Mouse (Mus musculus) limb, embryonic 15.5 days (tissue): ENCODE measurements at regions not wholly inside any gene's neighbourhood (a gene's known extent, or its start where the extent isn't known, plus 50 kb on each side); places are given as distances from the start of the nearest gene placed in this dataset.

Source experiments
- ATAC-seq: fragments of 200-750 bp; cut with Nextera tagmentation; 2 replicates; pipeline ENCODE4 v1.8.0; 2017; ENCODE audit warnings: low read depth, moderate TSS enrichment; ENCODE audit not compliant: insufficient number of reproducible peaks, low FRiP score, low TSS enrichment
- H3K27ac ChIP-seq: fragments of 300-500 bp; sonication (generic); 2 replicates; pipeline ENCODE4 v1.5.1; 2015; ENCODE audit warnings: moderate library complexity, mild to moderate bottlenecking, inconsistent platforms
- H3K27me3 ChIP-seq: fragments of 300-500 bp; sonication (generic); 2 replicates; pipeline ENCODE4 v1.6.1; 2015; ENCODE audit warnings: inconsistent platforms
- H3K36me3 ChIP-seq: fragments of 300-500 bp; sonication (generic); 2 replicates; pipeline ENCODE4 v1.6.1; 2015; ENCODE audit warnings: inconsistent platforms
- H3K4me1 ChIP-seq: fragments of 300-500 bp; sonication (generic); 2 replicates; pipeline ENCODE4 v1.6.1; 2015; ENCODE audit warnings: inconsistent platforms
- H3K4me2 ChIP-seq: fragments of 300-500 bp; sonication (generic); 2 replicates; pipeline ENCODE4 v1.6.1; 2015; ENCODE audit warnings: mild to moderate bottlenecking, inconsistent platforms
- H3K4me3 ChIP-seq: fragments of 300-500 bp; sonication (generic); 2 replicates; pipeline ENCODE4 v1.5.1; 2015; ENCODE audit warnings: mild to moderate bottlenecking, inconsistent platforms
- H3K9ac ChIP-seq: fragments of 300-500 bp; sonication (generic); 2 replicates; pipeline ENCODE4 v1.6.1; 2015; ENCODE audit warnings: inconsistent platforms
- H3K9me3 ChIP-seq: fragments of 300-500 bp; sonication (generic); 2 replicates; pipeline ENCODE4 v1.6.1; 2016; ENCODE audit warnings: inconsistent platforms
- WGBS: fragments of 180-500 bp; shearing (Covaris S2); methylation state at CpG from one replicate; pipeline ENCODE4 v1.1.7; 2015; 5-methylcytosine and 5-hydroxymethylcytosine counted together

- Histone ChIP-seq H3K9ac (no peak overlapping the region), H3K4me1 (no peaks in the 10 kb centered on the region), H3K4me3 (no peak overlapping the region), H3K36me3 (no peaks in the 10 kb centered on the region), H3K4me2 (no peak overlapping the region), H3K27me3 (no peaks in the 10 kb centered on the region), H3K9me3 (no peaks in the 10 kb centered on the region), H3K27ac (no peak overlapping the region)
- no peak for ATAC-seq
- WGBS, result 87% methylated on average over 6 of the region's 6 CpGs
These were observed 211.9 kb upstream of the Nr5a2 start for GRCm38 (mm10) chr1:137172128-137172527.

- H3K27ac ChIP-seq, result no peak overlapping the region
- H3K9me3 ChIP-seq, result no peaks in the 10 kb centered on the region
- ATAC-seq, result no peak
- 69% methylated on average over 5 of the region's 5 CpGs for WGBS
- no peaks in the 10 kb centered on the region for H3K4me1 ChIP-seq
- no peaks in the 10 kb centered on the region for H3K27me3 ChIP-seq
- H3K9ac ChIP-seq, result no peak overlapping the region
- no peak overlapping the region for H3K4me2 ChIP-seq
- H3K36me3 ChIP-seq, result no peaks in the 10 kb centered on the region
- no peak overlapping the region for H3K4me3 ChIP-seq
These were observed 211.2 kb upstream of the Nr5a2 start for GRCm38 (mm10) chr1:137171451-137171850.

GRCm38 (mm10) chr1:137147891-137148290, 187.6 kb upstream of the Nr5a2 start:
- Histone ChIP-seq H3K27ac (no peak overlapping the region), H3K9me3 (no peaks in the 10 kb centered on the region), H3K4me1 (peaks cover 3% of the 10 kb centered on the region; the same call in 1 of the 2 replicates), H3K4me3 (no peak overlapping the region), H3K9ac (no peak overlapping the region), H3K4me2 (no peak overlapping the region), H3K36me3 (no peaks in the 10 kb centered on the region), H3K27me3 (no peaks in the 10 kb centered on the region)
- no peak for ATAC-seq
- 35% methylated on average over 3 of the region's 3 CpGs for WGBS

GRCm38 (mm10) chr1:137141879-137142570, 181.8 kb upstream of the Nr5a2 start:
- 23% methylated on average over 13 of the region's 13 CpGs for WGBS
- H3K27me3 ChIP-seq, result no peaks in the 10 kb centered on the region
- no peak overlapping the region for H3K27ac ChIP-seq
- no peaks in the 10 kb centered on the region for H3K4me1 ChIP-seq
- no peak overlapping the region for H3K9ac ChIP-seq
- no peak overlapping the region for H3K4me3 ChIP-seq
- no peaks in the 10 kb centered on the region for H3K36me3 ChIP-seq
- no peaks in the 10 kb centered on the region for H3K9me3 ChIP-seq
- H3K4me2 ChIP-seq, result no peak overlapping the region
- ATAC-seq, result no peak

GRCm38 (mm10) chr1:137141372-137141771, 181.1 kb upstream of the Nr5a2 start:
- H3K9me3 ChIP-seq, result no peaks in the 10 kb centered on the region
- H3K4me1 ChIP-seq, result no peaks in the 10 kb centered on the region
- no peak overlapping the region for H3K4me3 ChIP-seq
- H3K27me3 ChIP-seq, result no peaks in the 10 kb centered on the region
- no peaks in the 10 kb centered on the region for H3K36me3 ChIP-seq
- no peak overlapping the region for H3K4me2 ChIP-seq
- ATAC-seq, result no peak
- WGBS, result 59% methylated on average over 5 of the region's 5 CpGs
- H3K27ac ChIP-seq, result no peak overlapping the region
- H3K9ac ChIP-seq, result no peak overlapping the region

GRCm38 (mm10) chr1:137136156-137136555, 175.9 kb upstream of the Nr5a2 start:
- no peaks in the 10 kb centered on the region for H3K36me3 ChIP-seq
- 79% methylated on average over 7 of the region's 7 CpGs for WGBS
- no peak for ATAC-seq

GRCm38 (mm10) chr1:137133734-137134133, 173.5 kb upstream of the Nr5a2 start:
- 16% methylated on average over 7 of the region's 7 CpGs for WGBS
- ATAC-seq, result no peak
- no peaks in the 10 kb centered on the region; the same call in 1 of the 2 replicates for H3K27me3 ChIP-seq
- no peaks in the 10 kb centered on the region for H3K36me3 ChIP-seq
- no peak overlapping the region for H3K9ac ChIP-seq
- no peak overlapping the region for H3K4me3 ChIP-seq
- H3K4me1 ChIP-seq, result no peaks in the 10 kb centered on the region
- no peaks in the 10 kb centered on the region for H3K9me3 ChIP-seq
- H3K27ac ChIP-seq, result no peak overlapping the region
- H3K4me2 ChIP-seq, result no peak overlapping the region

More at GRCm38 (mm10) chr1:137136156-137136555, 175.9 kb upstream of the Nr5a2 start:
- no peaks in the 10 kb centered on the region for H3K9me3 ChIP-seq
- no peak overlapping the region for H3K4me3 ChIP-seq
- H3K4me1 ChIP-seq, result no peaks in the 10 kb centered on the region
- H3K27ac ChIP-seq, result no peak overlapping the region
- no peak overlapping the region for H3K4me2 ChIP-seq
- H3K9ac ChIP-seq, result no peak overlapping the region
- H3K27me3 ChIP-seq, result no peaks in the 10 kb centered on the region; the same call in 1 of the 2 replicates

- no peaks in the 10 kb centered on the region for H3K4me1 ChIP-seq
- no peak overlapping the region for H3K27ac ChIP-seq
- no peak for ATAC-seq
- H3K4me2 ChIP-seq, result no peak overlapping the region
- WGBS, result 74% methylated on average over 3 of the region's 3 CpGs
- H3K36me3 ChIP-seq, result no peaks in the 10 kb centered on the region
- no peak overlapping the region for H3K9ac ChIP-seq
- no peaks in the 10 kb centered on the region for H3K9me3 ChIP-seq
- no peak overlapping the region for H3K4me3 ChIP-seq
- no peaks in the 10 kb centered on the region; the same call in 1 of the 2 replicates for H3K27me3 ChIP-seq
These were observed 170.0 kb upstream of the Nr5a2 start for GRCm38 (mm10) chr1:137130264-137130663.

GRCm38 (mm10) chr1:137129116-137129515, 168.9 kb upstream of the Nr5a2 start:
- 89% methylated on average over 9 of the region's 9 CpGs for WGBS
- H3K4me3 ChIP-seq, result no peak overlapping the region
- no peaks in the 10 kb centered on the region for H3K4me1 ChIP-seq
- no peaks in the 10 kb centered on the region for H3K9me3 ChIP-seq
- H3K9ac ChIP-seq, result no peak overlapping the region
- no peak overlapping the region for H3K4me2 ChIP-seq
- H3K27me3 ChIP-seq, result no peaks in the 10 kb centered on the region
- ATAC-seq, result no peak
- H3K36me3 ChIP-seq, result no peaks in the 10 kb centered on the region
- no peak overlapping the region for H3K27ac ChIP-seq

- 72% methylated on average over 3 of the region's 3 CpGs for WGBS
These were observed 157.6 kb upstream of the Nr5a2 start for GRCm38 (mm10) chr1:137117866-137118265.

GRCm38 (mm10) chr1:137106444-137106843, 146.2 kb upstream of the Nr5a2 start:
- 71% methylated on average over 2 of the region's 2 CpGs for WGBS
- Histone ChIP-seq H3K4me2 (no peak overlapping the region), H3K27ac (no peak overlapping the region), H3K4me3 (no peak overlapping the region), H3K27me3 (no peaks in the 10 kb centered on the region), H3K36me3 (no peaks in the 10 kb centered on the region), H3K9me3 (no peaks in the 10 kb centered on the region), H3K9ac (no peak overlapping the region), H3K4me1 (no peaks in the 10 kb centered on the region)
- ATAC-seq, result no peak

More at GRCm38 (mm10) chr1:137117866-137118265, 157.6 kb upstream of the Nr5a2 start:
- Histone ChIP-seq H3K4me2 (no peak overlapping the region), H3K36me3 (no peaks in the 10 kb centered on the region), H3K9ac (no peak overlapping the region), H3K4me3 (no peak overlapping the region), H3K4me1 (no peaks in the 10 kb centered on the region), H3K27ac (no peak overlapping the region), H3K27me3 (no peaks in the 10 kb centered on the region), H3K9me3 (no peaks in the 10 kb centered on the region)
- no peak for ATAC-seq

- Histone ChIP-seq H3K27ac (no peak overlapping the region), H3K4me2 (no peak overlapping the region), H3K4me3 (no peak overlapping the region), H3K9me3 (no peaks in the 10 kb centered on the region), H3K36me3 (no peaks in the 10 kb centered on the region), H3K9ac (no peak overlapping the region), H3K27me3 (no peaks in the 10 kb centered on the region), H3K4me1 (no peaks in the 10 kb centered on the region)
- 52% methylated on average over 9 of the region's 9 CpGs for WGBS
- no peak for ATAC-seq
These were observed 131.5 kb upstream of the Nr5a2 start for GRCm38 (mm10) chr1:137091762-137092161.

GRCm38 (mm10) chr1:137088148-137088547, 127.9 kb upstream of the Nr5a2 start:
- no peak for ATAC-seq
- H3K4me1 ChIP-seq, result no peaks in the 10 kb centered on the region
- WGBS, result 81% methylated on average over 10 of the region's 10 CpGs
- no peaks in the 10 kb centered on the region for H3K36me3 ChIP-seq
- no peaks in the 10 kb centered on the region for H3K27me3 ChIP-seq
- no peaks in the 10 kb centered on the region for H3K9me3 ChIP-seq
- H3K9ac ChIP-seq, result no peak overlapping the region
- H3K4me2 ChIP-seq, result no peak overlapping the region
- no peak overlapping the region for H3K27ac ChIP-seq
- no peak overlapping the region for H3K4me3 ChIP-seq
